Mouse (Mus musculus) heart, adult 2 months (tissue): ENCODE measurements around the gene Gch1. TPM values are rescaled to one million over a fixed set of nuclear protein-coding genes. Genes with fewer than 3 reads are reported as not detected.

Experiments
- DNase-seq, 2 experiments: peaks; one replicate each; pipeline ENCODE4 v3.0.0; 2021
- H3K27ac ChIP-seq: fragments of 200-600 bp; 2 replicates; pipeline ENCODE4 v1.8.1; 2022
- H3K27me3 ChIP-seq: fragments of 200-500 bp; 2 replicates; pipeline ENCODE4 v1.6.1; 2012; ENCODE audit warnings: mild to moderate bottlenecking, low read length, inconsistent platforms, mixed read lengths; ENCODE audit not compliant: control insufficient read depth, insufficient read depth
- H3K36me3 ChIP-seq: fragments of 200-500 bp; 2 replicates; pipeline ENCODE4 v1.6.1; 2012; ENCODE audit warnings: low read length, inconsistent platforms; ENCODE audit not compliant: control insufficient read depth, insufficient read depth
- H3K4me1 ChIP-seq: fragments of 200-500 bp; 2 replicates; pipeline ENCODE4 v1.6.1; 2011; ENCODE audit warnings: low read length; ENCODE audit not compliant: control insufficient read depth, insufficient read depth
- H3K4me3 ChIP-seq: fragments of 200-600 bp; 2 replicates; pipeline ENCODE4 v1.8.1; 2022
- H3K79me2 ChIP-seq: fragments of 200-500 bp; replicated peaks from 2 replicates; pipeline ENCODE4 v1.6.1; 2012; ENCODE audit warnings: mild to moderate bottlenecking, inconsistent platforms, low read length, moderate library complexity, mixed read lengths; ENCODE audit not compliant: control insufficient read depth, insufficient read depth
- H3K9ac ChIP-seq: fragments of 200-500 bp; 2 replicates; pipeline ENCODE4 v1.6.1; 2012; ENCODE audit warnings: low read depth, mild to moderate bottlenecking, control low read depth, inconsistent platforms, low read length, mixed read lengths
- CTCF ChIP-seq: fragments of 200-600 bp; IDR thresholded peaks from 2 replicates; pipeline ENCODE4 v1.8.1; 2022; ENCODE audit warnings: antibody characterized with exemption, mild to moderate bottlenecking, moderate library complexity
- EP300 ChIP-seq: fragments of 200-500 bp; IDR thresholded peaks from 2 replicates; pipeline ENCODE4 v1.6.1; 2011; ENCODE audit warnings: low read depth, low read length, control low read depth; ENCODE audit not compliant: insufficient read depth
- POLR2A ChIP-seq: fragments of 200-500 bp; IDR thresholded peaks from 2 replicates; pipeline ENCODE4 v1.6.1; 2011; ENCODE audit warnings: mild to moderate bottlenecking, low read depth, low read length, control low read depth; ENCODE audit not compliant: insufficient read depth
- WGBS: fragments of 180-500 bp; shearing (Covaris S2); methylation state at CpG from one replicate; pipeline ENCODE4 v1.1.7; 2018; 5-methylcytosine and 5-hydroxymethylcytosine counted together
- intact Hi-C: fragments of 180-260 bp; cut with DNase I; formaldehyde crosslinking; loops from one replicate; pipeline ENCODE4 v1.15.1; 2025
- polyA plus RNA-seq: library from polyadenylated mRNA; depleted of rRNA; stranded (reverse); fragments of >200 nt; gene quantifications from 2 replicates; pipeline ENCODE4 v1.2.3, GENCODE M21; 2012
- total RNA-seq, 2 experiments: library from RNA; stranded (reverse); gene quantifications; 2 replicates each; pipeline ENCODE4 v1.2.3; 2021

The Gch1 gene
- total and polyA plus RNA-seq, 3 experiments, result 4.7 to 7.0 (median 6.3) TPM

DNA sequence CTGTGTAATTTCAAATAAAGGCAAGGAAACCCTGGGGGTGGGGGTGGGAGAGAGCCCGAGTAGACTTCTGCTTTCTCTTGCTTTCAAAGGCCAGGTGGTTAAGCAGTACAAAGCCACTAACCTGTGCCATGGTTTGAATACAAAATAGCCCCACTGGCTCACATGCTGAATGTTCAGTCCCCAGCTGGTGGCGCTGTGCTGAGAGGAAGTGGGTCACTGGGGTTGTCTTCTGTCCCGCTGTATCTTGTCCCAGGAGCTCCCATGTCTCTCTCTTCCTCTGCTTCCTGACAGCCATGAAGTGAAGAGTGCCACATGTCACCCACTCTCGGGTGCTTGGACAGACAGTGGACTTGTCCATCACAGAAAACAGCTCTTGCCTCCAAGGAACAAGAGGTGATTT, 4.9 kb upstream of the Gch1 start:
- intact Hi-C loops, result no loop called here
- Histone ChIP-seq H3K27ac (no peak overlapping the region), H3K27me3 (no peaks in the 10 kb centered on the region), H3K9ac (no peak overlapping the region), H3K79me2 (no peaks in the 10 kb centered on the region), H3K36me3 (no peaks in the 10 kb centered on the region), H3K4me3 (no peak overlapping the region), H3K4me1 (no peaks in the 10 kb centered on the region)
- no peak for DNase-seq
- TF ChIP-seq EP300 (no peak), POLR2A (no peak), CTCF (0 out of 2 replicates have a peak, but pooled peaks have one; percentile 6)
- 41% methylated on average over 4 of the region's 4 CpGs for WGBS

DNA sequence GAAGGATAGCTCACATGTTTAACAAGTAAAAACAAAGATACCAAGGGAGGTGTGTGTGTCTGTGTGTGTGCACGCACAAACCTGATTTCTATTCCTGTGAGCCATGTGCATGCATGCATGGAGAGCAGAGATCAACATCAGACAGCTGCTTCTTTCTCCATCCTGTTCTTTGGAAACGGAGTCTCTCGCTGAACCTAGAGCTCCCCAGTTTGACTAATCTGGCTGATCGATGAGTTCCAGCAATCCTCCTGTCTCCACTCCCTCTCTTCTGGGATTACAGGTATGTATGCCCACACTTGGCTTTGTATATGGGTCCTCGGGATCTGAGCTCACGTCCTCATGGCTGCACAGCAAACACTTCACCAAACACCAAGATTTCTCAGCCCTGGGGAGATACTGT, 4.3 kb upstream of the Gch1 start:
- Histone ChIP-seq H3K4me3 (no peak overlapping the region), H3K36me3 (no peaks in the 10 kb centered on the region), H3K27ac (no peak overlapping the region), H3K79me2 (no peaks in the 10 kb centered on the region), H3K4me1 (no peaks in the 10 kb centered on the region), H3K27me3 (no peaks in the 10 kb centered on the region), H3K9ac (no peak overlapping the region)
- TF ChIP-seq EP300, result no peak
- no peak for TF ChIP-seq POLR2A
- no peak for TF ChIP-seq CTCF
- intact Hi-C loops, result no loop called here
- 86% methylated on average over 6 of the region's 6 CpGs for WGBS
- no peak for DNase-seq

DNA sequence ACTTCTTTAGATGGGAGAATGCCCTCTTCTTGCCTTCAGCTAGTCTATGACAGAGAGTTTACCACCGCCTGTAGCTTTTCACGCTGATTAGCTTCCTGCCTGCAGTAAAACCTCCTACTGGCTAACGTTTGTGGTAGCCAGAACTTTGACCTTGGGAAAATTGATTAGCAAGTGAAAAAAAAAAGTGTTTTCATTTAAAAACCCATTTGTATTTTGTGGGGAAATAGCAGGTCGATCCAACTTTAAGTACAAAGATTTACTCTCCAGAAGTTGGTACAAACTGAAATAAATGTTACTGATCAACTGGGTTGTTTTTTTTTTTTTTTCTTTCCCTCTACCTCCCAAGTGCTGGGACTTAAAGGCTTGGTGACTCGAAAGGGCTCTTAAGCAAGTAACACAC, 2.6 kb upstream of the Gch1 start:
- no peaks in the 10 kb centered on the region for H3K27me3 ChIP-seq
- H3K9ac ChIP-seq, result no peak overlapping the region
- H3K36me3 ChIP-seq, result no peaks in the 10 kb centered on the region
- TF ChIP-seq CTCF (no peak), POLR2A (no peak), EP300 (no peak)
- intact Hi-C loops, result no loop called here
- H3K79me2 ChIP-seq, result no peaks in the 10 kb centered on the region
- no peak for DNase-seq
- WGBS, result 61% methylated on average over 5 of the region's 5 CpGs
- H3K4me1 ChIP-seq, result peaks cover 3% of the 10 kb centered on the region; the same call in 1 of the 2 replicates
- no peak overlapping the region for H3K27ac ChIP-seq
- no peak overlapping the region for H3K4me3 ChIP-seq

DNA sequence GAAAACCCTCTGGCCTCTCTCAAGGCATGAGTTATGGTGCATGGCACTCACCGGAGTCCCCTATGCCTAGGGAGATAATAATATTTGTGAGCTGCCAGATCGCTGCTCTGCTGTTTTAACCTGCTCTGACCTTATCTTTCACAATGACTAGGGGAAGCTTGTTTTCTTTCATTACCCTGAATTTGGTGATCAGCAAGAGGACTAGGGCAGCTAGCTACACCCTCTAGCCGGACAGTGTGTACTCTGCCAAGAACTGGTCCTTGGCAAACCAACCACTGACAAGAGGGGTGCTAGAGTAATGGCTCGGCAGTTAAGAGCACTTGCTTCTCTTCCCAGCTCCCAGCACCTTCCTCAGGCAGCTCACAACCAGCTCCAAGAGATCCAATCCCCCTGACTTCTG, 1.4 kb upstream of the Gch1 start:
- Histone ChIP-seq H3K4me3 (no peak overlapping the region), H3K27ac (no peak overlapping the region), H3K4me1 (peaks cover 3% of the 10 kb centered on the region; the same call in 1 of the 2 replicates), H3K79me2 (no peaks in the 10 kb centered on the region; the same call in 1 of the 2 replicates), H3K27me3 (no peaks in the 10 kb centered on the region), H3K36me3 (no peaks in the 10 kb centered on the region), H3K9ac (no peak overlapping the region)
- intact Hi-C loops, result no loop called here
- WGBS, result 57% methylated on average over 4 of the region's 4 CpGs
- TF ChIP-seq CTCF (no peak), POLR2A (no peak), EP300 (no peak)
- peak in 1 of 2 experiments; percentile 37 for DNase-seq

DNA sequence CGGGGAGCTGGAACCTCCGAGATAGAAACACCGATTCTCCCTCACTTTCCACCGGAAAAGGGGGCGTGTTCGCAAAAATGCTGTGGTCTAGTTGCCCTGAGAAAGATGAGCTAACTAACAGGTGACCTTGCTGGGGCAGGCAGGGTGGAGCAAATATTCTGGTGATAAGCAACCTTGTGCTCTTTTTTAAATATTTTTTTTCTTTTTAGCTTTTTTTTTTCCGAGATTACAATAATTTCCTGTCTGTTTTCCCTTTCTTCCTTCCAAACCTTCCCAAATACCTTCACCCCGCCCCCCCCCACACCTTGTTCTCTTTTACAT, 382 bp upstream of the Gch1 start:
- peak overlapping the region; percentile 96 for H3K27ac ChIP-seq
- no peaks in the 10 kb centered on the region for H3K27me3 ChIP-seq
- 0 out of 2 replicates have a peak, but pooled peaks cover under 1% of the 10 kb centered on the region for H3K36me3 ChIP-seq
- no peak for DNase-seq
- peak overlapping the region; percentile 12; the same call in 1 of the 2 replicates for H3K9ac ChIP-seq
- 12% methylated on average over 8 of the region's 8 CpGs for WGBS
- peak overlapping the region; percentile 70 for H3K4me3 ChIP-seq
- H3K4me1 ChIP-seq, result peaks cover 3% of the 10 kb centered on the region
- no peak for TF ChIP-seq CTCF
- intact Hi-C loops, result loop anchor here (2.0 to 5.0 kb wide), 2 partner anchors 102 to 307 kb away; partner anchors contain the start of gene Samd4
- no peaks in the 10 kb centered on the region; the same call in 1 of the 2 replicates for H3K79me2 ChIP-seq

DNA sequence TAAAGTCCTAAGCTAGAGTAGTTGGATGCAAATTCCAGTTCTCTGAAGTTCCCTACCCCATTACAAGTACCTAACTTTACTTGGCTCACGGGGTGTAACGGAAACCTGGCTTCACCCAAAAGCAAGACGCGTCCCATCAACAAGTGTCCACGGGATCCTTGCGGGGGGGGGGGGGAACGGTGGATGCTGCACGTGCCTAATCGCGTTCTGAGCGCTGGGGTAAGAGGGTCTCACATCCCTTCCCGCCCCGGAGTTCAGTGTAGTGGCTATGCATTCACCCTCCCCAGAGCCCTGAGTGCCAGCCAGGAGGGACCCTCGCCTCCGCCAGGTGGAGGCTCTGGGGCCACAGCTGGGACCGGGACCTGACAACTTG, 752 bp downstream of the Gch1 start:
- TF ChIP-seq POLR2A (no peak), EP300 (no peak), CTCF (no peak)
- intact Hi-C loops, result loop anchor here (2.0 to 5.0 kb wide), 2 partner anchors 101 to 306 kb away; partner anchors contain the start of gene Samd4
- Histone ChIP-seq H3K27ac (peak overlapping the region; percentile 96), H3K36me3 (0 out of 2 replicates have a peak, but pooled peaks cover 4% of the 10 kb centered on the region), H3K4me3 (peak overlapping the region; percentile 70), H3K9ac (peak overlapping the region; percentile 99), H3K79me2 (no peaks in the 10 kb centered on the region; the same call in 1 of the 2 replicates), H3K4me1 (peaks cover 3% of the 10 kb centered on the region), H3K27me3 (no peaks in the 10 kb centered on the region)
- WGBS, result 2% methylated on average over 16 of the region's 16 CpGs
- DNase-seq, result no peak
